Mouse (Mus musculus): ENCODE measurements at regions not wholly inside any gene's neighbourhood (a gene's known extent, or its start where the extent isn't known, plus 50 kb on each side); places are given as distances from the start of the nearest gene placed in this dataset.

DNA sequence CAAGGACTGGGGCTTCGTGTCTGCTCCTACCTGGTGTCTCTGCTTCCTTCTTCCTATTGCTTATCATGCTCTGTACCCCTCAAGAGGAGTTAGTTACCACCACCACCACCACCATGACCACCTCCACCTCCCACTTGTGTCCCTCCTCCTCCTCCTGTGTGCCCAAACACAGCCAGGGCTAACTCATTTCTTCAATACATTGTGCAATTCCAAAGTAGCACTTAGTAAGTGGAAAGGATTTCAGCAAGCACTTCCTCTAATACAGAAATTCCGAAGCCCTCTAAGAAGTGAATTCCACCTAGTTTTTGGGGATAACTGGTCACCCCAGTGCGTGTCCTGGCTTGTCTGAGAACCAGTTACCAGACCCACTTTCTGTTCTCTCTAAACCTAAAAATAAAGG, 92.1 kb upstream of the Irs2 start:
- TF ChIP-seq GATA1 (IDR thresholded peaks at IDR 0.05; ENCODE audit: low read length), result no peak

DNA sequence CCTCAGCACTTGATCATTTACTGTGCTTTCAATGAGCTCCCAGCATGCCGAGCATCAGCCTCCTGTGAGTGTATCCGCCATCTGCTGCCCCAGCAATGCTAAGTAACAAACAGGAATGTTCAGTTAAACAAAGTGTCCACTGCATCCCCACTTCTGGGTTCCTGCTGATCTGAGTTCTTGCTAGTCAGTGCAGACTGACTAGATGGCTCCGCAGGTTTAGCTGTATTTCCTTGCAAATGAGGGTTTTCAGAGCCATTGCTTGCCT, 91.3 kb upstream of the Irs2 start:
- TF ChIP-seq GATA1 (IDR thresholded peaks at IDR 0.05; ENCODE audit: low read length), result no peak

DNA sequence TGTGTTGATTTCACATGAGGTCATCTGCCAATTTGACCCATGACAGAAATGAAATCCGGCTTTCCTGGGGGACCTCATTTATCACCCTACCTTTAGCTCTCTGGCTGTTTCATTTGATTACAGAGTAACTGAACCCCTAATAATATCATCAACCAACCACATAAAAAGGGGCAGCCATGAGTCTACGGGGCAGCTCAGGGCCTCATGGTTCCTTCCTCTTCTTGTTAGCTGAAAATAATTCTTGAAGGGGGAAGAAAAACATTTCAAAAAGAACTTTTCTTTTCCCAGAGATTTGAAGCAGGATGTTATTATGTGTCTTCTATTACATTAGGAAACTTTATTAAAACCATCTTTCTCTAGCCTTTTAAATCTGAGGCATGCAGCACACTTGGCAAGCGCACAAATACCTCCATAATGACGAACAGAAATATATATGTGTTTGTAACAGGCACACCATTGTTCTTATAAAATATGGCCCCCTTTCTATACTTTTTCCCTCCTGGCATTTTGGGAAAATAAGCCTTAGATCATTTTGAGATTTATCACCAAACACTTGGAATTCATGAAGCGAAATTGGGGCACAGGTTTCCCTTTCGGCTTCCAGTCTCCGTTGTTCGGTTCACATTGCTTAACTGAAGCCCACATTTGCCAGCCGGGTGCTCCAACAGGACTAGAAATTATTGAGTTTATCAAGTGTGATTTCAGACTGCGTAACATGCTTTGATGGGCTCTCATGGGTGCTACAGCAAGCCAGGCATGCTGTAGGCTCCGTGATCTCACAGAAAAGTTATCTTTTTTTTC, 90.7 kb upstream of the Irs2 start:
- TF ChIP-seq GATA1 (IDR thresholded peaks at IDR 0.05; ENCODE audit: low read length), result no peak

DNA sequence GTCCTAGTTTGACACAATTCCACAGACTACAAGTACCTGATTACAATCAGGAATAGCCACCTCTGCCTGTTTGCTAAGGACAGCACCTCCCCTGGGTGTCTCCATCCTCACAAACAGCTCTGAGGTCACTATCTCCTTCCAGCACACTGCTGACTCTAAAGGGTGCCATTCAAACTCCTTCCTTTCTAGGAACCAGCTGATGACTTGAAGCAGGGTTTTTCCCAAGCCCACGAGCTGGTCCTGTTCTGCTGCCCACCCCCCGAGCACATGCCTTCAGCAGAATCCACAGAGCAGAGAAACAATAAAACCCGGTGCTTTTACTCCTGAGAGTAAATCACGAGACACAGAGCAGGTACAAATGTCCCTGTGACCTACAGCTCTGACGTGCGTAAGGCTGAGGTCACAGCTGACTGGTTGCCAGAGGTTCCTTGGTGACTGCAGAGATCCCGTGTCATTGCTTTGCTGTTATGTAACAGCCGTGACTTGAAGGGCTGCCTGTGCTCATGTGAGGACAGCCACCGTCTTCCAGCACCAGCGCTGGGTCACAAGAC, 90.0 kb upstream of the Irs2 start:
- no peak for TF ChIP-seq GATA1 (IDR thresholded peaks at IDR 0.05; ENCODE audit: low read length)

DNA sequence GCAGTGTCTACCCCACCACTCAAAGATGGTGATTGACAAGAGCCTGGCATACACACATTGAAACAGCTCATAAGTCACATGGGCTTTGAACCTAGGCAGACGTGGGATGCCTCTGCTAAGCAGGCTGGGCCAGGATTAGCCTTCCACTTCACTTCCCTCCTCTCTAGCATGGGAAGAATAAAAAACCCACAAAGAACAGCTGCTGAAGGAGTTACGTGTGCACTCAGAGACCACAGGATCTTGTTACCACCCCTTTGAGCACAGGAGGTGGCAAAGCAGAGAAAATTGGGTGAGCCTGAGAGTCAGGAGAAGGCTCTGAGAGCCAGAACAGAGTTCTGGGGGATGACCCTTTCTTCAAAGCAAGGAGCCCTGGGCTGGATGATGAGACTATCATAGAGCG, 89.6 kb upstream of the Irs2 start:
- no peak for TF ChIP-seq GATA1 (IDR thresholded peaks at IDR 0.05; ENCODE audit: low read length)

DNA sequence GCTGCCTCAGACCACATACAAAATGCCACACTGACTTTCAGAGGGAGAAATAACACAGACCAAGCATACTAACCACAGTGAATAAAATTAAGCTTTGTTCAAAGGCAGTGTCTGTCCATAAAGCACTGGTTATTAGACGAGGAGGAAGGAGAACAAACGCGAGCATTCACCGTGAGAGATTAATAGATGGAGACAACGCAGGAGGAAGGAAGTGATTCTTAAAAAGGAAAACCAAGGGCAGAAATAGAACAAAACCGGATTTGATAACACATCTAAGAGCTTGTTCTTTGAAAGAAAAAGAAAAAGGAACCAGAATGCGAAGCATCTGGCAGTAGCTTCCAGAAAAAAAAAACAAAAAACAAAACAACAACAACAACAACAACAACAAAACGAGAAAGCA, 86.3 kb upstream of the Irs2 start:
- no peak for TF ChIP-seq GATA1 (IDR thresholded peaks at IDR 0.05; ENCODE audit: low read length)

DNA sequence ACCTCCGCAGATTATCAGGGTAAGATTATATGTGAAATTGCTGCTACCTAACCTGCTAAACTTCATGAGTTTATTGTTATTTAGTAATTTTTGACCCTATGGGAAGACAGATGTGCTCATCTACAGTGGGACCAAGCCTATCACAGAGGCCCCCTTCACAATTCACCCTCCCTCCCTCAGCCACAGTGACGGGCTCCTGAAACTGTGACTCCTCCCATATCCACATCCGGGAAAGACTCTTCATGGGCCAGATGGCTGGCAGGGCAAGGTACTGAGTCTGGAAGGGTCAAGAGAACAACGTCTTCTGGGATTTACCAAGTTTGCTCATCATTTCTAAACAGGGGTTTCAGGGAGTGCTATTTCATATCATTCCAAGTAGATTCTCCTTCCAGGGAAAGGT, 84.1 kb upstream of the Irs2 start:
- TF ChIP-seq GATA1 (IDR thresholded peaks at IDR 0.05; ENCODE audit: low read length), result no peak

DNA sequence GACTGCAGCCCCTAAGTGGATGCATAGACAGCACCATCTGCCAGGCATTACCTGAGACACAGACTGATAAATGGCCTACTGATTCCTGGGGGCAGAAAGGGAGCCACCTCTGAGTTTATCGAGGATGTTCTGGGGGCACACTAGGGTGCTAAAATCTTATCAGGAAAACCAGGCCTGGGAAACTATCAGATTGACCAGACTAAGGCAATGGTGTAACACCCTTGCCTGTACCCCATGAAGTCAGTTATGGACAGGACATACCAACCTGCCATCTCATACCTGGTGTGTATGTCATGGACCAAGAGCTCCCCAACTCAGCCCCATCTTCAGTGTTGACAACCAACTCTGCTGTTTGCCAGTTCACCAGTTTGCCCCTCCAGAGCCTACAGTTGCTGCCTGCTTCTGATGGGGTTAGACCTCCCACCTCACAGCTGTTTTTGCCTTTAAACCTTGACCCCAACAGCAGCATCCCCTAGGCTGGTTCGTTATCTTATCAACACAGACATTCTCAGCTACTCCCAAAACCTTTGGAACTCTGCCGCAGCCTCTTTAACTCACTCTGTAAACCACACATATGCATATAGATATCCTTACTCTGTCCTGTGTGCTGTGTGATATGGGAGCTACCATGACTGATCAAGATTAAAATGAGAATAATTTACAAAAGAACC, 83.6 kb upstream of the Irs2 start:
- TF ChIP-seq GATA1 (IDR thresholded peaks at IDR 0.05; ENCODE audit: low read length), result peak; percentile 33

DNA sequence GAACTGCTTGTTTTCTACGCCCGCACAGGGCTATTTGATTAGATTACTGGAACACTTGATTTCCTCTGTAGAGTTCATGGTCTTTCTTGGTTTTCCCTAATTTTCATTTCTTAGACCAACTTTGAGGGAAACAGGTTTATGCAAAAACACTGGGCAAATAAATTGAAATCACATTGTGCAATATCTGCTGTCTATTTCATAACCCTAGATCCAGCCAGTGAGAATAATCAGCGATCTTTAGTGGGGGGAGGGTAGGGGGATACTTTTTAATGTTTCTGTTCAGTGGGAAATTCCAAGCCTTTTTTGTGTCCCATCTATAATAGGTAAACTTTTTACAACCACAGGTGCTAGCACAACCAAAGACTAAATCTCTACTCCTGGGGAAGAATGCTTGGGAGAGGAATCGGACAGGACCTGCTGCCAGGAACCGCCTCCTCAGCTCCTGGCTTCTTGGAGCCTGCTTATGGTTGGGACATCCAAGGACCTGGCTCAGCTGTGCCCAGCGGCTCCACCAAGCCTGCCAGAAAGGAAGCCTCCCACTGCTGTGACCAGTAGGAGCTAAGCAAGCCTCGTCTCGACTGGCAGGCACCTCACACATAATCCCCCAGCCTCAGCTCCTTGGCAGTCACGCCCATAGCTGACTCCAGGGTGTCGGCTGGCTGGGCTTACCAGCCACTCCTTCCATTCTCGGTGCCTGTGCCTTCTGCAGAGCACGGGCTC, 80.8 kb upstream of the Irs2 start:
- TF ChIP-seq GATA1 (IDR thresholded peaks at IDR 0.05; ENCODE audit: low read length), result no peak

DNA sequence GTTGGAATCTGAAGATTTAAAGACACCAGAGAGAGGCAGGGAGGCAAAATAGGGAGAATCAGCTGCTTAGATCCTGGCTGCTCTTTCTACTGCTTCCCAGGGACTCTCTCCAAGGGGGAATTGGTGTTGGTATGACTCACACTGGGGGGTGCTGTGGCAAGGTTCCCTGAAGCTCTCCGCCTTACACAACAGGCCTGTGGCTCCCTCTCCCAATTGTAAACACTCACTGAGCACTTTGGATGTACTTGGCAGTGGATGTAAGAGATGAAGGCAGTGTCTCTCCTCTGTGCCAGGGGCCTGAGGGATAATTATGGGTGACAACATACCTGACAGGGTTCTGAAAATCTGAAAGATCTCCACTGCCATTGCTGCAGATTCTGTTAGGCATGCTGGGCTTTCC, 77.0 kb upstream of the Irs2 start:
- TF ChIP-seq GATA1 (IDR thresholded peaks at IDR 0.05; ENCODE audit: low read length), result no peak

DNA sequence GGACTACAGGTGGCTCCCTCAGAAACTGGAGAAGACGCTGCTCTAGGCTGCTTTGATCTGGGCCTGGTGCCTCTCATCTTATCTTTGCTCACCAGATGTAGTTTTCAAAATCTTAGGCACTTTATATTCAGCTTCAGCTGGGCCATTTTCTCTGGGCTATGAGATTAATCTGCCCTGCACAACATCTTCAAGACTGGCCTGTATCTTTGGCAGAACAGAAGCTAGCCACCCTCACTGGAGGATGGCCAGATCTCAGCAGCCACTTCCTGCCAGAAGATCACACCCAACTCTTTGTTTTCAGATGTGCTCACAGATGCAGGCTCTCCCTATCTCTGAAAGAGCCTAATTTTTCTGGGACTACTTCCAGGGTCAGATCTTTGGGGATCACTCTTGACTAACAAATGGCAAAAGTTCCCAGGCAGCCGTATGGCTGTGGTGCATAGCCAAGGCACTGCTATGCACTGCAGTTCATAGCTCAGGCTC, 75.8 kb upstream of the Irs2 start:
- TF ChIP-seq GATA1 (IDR thresholded peaks at IDR 0.05; ENCODE audit: low read length), result peak; percentile 86

DNA sequence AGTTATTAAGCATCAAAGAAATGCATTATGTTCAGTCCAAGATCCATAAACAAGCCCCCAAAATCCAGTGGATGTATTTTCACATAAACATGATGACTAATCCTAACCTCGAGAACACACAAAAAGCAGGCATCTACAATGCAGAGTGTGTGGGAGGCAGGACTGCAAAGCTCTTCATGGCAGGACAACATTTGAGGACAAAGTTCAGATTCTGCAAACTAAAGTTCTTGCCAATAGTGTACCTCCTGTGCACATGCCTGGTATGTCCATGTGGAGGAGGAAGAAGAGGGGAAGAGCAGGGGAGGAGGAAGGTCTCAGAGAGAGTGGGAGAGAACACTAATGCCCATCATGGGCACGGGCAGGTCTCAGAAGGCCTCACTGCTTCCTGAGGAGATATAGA, 72.6 kb upstream of the Irs2 start:
- TF ChIP-seq GATA1 (IDR thresholded peaks at IDR 0.05; ENCODE audit: low read length), result no peak

DNA sequence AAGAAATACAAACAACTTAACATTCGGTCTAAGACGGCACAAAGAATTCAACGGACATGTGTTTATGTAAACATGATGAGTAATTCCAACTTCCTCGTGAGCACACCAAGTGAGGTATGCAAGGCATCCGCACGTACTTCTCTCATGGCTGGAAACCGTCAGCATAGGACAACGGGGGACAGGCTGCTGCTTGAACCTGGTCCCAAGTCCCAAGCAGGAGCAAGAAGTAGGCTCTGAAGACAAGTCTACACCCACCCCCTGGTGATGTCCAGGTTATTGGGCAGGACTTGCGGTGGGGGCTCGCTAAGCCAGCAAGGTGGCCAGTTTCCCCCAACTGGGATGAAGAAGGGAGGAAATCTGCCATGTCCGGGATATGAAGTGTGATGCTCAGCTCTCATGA, 71.5 kb upstream of the Irs2 start:
- TF ChIP-seq GATA1 (IDR thresholded peaks at IDR 0.05; ENCODE audit: low read length), result no peak

DNA sequence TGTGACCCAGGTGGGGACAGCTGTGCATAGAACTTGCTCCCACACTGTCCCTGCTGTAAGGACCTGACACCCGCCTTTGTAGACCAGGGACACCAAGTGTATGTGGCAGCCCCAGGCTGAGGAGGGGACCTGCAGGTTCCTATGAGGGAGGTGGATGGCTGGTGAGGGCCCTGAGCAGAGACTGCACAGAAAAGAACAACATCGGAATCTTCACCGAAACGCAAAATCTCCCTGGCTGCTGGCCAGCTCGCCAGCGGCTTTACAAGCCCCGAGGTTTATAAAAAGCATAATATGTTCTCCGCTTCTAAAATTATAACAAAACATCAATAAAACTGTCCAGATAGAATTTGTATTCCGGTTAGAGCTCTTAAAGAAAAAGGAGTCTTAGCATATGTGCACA, 68.9 kb upstream of the Irs2 start:
- no peak for TF ChIP-seq GATA1 (IDR thresholded peaks at IDR 0.05; ENCODE audit: low read length)

DNA sequence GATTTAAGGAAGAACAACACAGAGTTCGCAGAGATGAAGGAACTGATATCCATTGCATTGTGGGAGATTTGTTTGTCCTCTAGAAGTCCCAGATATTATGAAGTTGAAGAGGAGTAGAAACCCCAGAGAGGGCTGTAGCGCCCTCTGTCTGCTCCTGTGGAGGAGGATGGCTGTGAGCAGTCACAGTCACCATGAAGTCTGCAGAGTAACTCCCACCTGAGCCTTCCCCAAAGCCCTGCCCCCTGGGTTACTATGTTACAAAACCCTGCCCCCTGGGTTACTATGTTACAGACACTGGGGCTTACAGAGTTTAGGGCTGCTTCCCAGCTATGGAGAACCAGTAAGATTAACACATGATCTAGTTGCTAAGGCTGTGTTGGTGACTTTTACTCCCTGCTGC, 62.9 kb upstream of the Irs2 start:
- no peak for TF ChIP-seq GATA1 (IDR thresholded peaks at IDR 0.05; ENCODE audit: low read length)

DNA sequence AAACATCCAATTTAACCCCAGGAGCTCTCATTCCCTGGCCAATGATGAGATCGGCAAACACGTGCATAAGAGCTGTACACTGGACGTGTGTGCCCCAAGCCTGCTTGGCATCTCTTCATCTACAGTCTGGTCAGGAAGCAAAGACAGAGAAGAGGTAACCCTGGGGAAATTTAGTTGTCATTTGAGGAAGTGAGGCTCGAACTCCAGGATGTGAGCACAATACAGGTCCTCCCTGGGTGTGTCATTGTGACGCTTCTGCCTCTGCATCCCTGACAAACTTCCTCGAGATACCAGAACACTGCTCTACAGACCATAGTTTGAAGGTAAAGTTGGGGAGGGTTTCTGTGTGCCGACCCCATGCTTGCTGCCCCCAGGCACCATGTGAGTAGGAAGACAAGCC, 59.2 kb upstream of the Irs2 start:
- no peak for TF ChIP-seq GATA1 (IDR thresholded peaks at IDR 0.05; ENCODE audit: low read length)

Data from G1E-ER4 (cell line).